Mouse (Mus musculus) small intestine, adult 2 months (tissue): ENCODE measurements at regions not wholly inside any gene's neighbourhood (a gene's known extent, or its start where the extent isn't known, plus 50 kb on each side); places are given as distances from the start of the nearest gene placed in this dataset.

Experiments used
- H3K27ac ChIP-seq: fragments of 200-500 bp; 2 replicates; pipeline ENCODE4 v1.5.1; 2012; ENCODE audit warnings: low read depth, low read length, control low read depth, inconsistent platforms; ENCODE audit not compliant: insufficient read depth
- H3K27me3 ChIP-seq: fragments of 200-500 bp; 2 replicates; pipeline ENCODE4 v1.6.1; 2012; ENCODE audit warnings: mild to moderate bottlenecking, moderate library complexity, low read length, inconsistent platforms; ENCODE audit not compliant: control insufficient read depth, insufficient read depth
- H3K36me3 ChIP-seq: fragments of 200-500 bp; 2 replicates; pipeline ENCODE4 v1.6.1; 2012; ENCODE audit warnings: mild to moderate bottlenecking, low read length, control low read depth, inconsistent platforms; ENCODE audit not compliant: control insufficient read depth, insufficient read depth
- H3K4me1 ChIP-seq: fragments of 200-500 bp; 2 replicates; pipeline ENCODE4 v1.6.1; 2012; ENCODE audit warnings: low read length, inconsistent platforms, mixed read lengths; ENCODE audit not compliant: control insufficient read depth, insufficient read depth, insufficient read length
- H3K4me3 ChIP-seq: fragments of 200-500 bp; 2 replicates; pipeline ENCODE4 v1.5.1; 2012; ENCODE audit warnings: low read depth, mild to moderate bottlenecking, control low read depth, inconsistent platforms, low read length, moderate library complexity
- CTCF ChIP-seq: fragments of 200-500 bp; IDR thresholded peaks from 2 replicates; pipeline ENCODE4 v1.5.1; 2012; ENCODE audit warnings: low read depth, mild to moderate bottlenecking, control low read depth, inconsistent platforms, low read length, moderate library complexity, mixed read lengths; ENCODE audit not compliant: insufficient replicate concordance, insufficient read length; ENCODE audit errors: extremely low read depth
- POLR2A ChIP-seq: fragments of 200-500 bp; IDR thresholded peaks from 2 replicates; pipeline ENCODE4 v1.6.1; 2012; ENCODE audit warnings: low read depth, mild to moderate bottlenecking, control low read depth, inconsistent platforms, low read length, moderate library complexity
- WGBS: fragments of 180-500 bp; shearing (Covaris S2); methylation state at CpG from one replicate; pipeline ENCODE4 v1.1.7; 2018; 5-methylcytosine and 5-hydroxymethylcytosine counted together

DNA sequence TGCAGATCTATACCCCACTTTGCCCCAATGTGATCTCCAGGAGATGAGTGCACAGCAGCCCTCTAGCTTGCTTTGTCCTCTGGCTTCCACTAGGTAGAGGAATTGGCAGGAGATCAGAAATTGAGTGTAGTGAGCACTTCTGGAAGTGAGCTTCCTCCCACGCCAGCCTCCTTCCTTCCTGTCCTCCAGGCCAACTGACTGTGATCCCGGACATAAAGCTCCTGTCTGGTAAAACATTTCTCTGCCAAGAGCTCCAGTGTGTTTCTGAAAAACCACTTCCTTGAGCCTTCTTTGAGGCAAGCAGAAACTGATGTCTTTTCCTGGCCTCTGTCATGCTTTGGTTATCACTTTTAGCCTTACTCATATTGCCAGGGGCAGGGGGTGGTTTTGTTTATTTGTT, 197.5 kb downstream of the Mreg start:
- WGBS, result 42% methylated on average over 2 of the region's 2 CpGs
- H3K36me3 ChIP-seq, result no peaks in the 10 kb centered on the region

GRCm38 (mm10) chr1:72013863-72014262, 198.2 kb downstream of the Mreg start:
- H3K27ac ChIP-seq, result no peak overlapping the region
- 0 out of 2 replicates have a peak, but pooled peaks cover 3% of the 10 kb centered on the region for H3K4me1 ChIP-seq
- no peaks in the 10 kb centered on the region for H3K27me3 ChIP-seq
- no peaks in the 10 kb centered on the region for H3K36me3 ChIP-seq
- no peak overlapping the region for H3K4me3 ChIP-seq
- WGBS, result 74% methylated on average over 7 of the region's 7 CpGs
- TF ChIP-seq CTCF (no peak), POLR2A (no peak)

More for the DNA sequence above, 197.5 kb downstream of the Mreg start:
- no peaks in the 10 kb centered on the region for H3K27me3 ChIP-seq
- H3K4me1 ChIP-seq, result 0 out of 2 replicates have a peak, but pooled peaks cover 3% of the 10 kb centered on the region
- TF ChIP-seq CTCF (no peak), POLR2A (no peak)
- H3K27ac ChIP-seq, result no peak overlapping the region
- no peak overlapping the region for H3K4me3 ChIP-seq

DNA sequence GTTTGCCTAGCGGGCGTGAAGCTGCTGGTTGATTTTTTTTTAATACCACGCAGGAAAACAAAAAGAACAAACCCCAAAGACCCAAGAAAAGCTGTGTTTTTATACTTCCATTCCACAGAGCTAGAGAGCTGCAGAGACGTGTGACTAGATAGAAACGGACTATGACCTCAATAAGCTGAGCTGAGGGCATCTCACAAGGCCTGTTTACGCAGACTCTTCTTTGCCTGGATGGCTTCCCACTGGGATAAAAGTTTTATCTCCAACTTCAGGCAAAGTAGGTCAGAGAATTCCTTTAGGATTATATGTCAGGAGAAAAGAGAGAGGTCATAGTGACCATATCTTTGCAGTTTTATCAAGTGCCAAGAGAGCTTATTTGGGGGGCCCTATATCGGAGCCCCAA, 199.4 kb downstream of the Mreg start:
- no peaks in the 10 kb centered on the region for H3K27me3 ChIP-seq
- 62% methylated on average over 7 of the region's 7 CpGs for WGBS
- no peak overlapping the region for H3K4me3 ChIP-seq
- no peak for TF ChIP-seq POLR2A
- no peak for TF ChIP-seq CTCF
- no peak overlapping the region for H3K27ac ChIP-seq
- H3K4me1 ChIP-seq, result 0 out of 2 replicates have a peak, but pooled peaks cover 3% of the 10 kb centered on the region
- H3K36me3 ChIP-seq, result no peaks in the 10 kb centered on the region

DNA sequence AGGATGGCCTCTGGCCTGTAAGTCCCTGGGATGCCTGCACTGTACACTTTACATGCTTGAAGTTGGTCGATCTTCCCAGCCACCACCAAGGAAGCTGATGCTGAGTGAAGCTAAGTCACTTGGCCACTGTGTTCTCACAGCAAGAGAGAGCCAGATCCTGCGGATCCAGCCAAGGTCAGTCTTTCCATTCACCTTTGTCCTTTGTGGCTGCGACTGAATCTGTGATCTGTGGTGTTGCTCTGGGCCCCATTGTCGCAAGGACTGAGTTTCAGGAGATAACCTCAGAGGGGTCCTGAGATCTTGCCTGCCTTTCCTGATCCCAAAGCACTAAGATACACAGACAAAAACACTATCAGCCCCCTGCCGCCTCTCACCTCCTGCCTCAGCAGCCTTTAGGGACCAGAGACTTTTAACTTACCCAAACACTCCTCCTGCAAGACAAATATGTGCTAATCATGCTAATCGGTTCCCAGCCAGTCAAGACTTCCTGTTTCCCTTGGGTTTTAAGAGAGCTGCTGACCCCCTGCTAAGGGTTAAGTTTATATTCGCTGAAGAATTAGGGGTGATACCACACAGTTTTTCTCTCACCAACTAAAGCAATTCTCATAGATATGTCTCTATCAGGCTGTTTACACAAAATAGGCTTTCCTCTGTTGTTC, 202.7 kb downstream of the Mreg start:
- WGBS, result 36% methylated on average over 7 of the region's 7 CpGs

DNA sequence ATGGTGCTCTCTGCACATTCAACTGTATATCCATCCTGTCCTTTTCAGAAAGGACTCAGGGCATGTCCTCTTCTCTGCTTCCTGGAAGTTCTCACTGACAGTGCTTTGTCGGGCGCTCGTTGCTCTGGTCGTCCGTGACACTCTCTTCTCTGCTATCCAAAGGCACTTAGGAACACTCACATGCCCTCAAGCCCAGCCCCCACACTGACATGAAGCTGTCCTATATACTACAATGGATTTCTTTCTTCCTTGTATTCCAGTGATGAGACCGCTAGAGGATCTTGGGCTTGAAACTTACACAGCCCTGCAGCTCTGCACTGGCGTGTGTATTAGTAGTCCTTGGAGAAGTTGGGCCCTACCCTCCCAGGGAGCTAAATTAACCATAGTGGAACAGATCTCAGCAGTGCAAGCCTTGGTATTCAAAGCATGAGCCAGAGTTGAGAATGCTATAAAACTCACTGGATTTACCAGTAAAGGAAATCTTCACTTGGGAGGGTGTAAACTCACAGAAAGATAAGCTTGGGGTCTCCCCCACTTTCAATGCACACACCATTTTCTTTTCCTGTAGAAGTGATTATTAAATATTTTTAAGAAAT, 205.3 kb downstream of the Mreg start:
- Histone ChIP-seq H3K36me3 (no peaks in the 10 kb centered on the region), H3K27me3 (no peaks in the 10 kb centered on the region), H3K4me3 (no peak overlapping the region), H3K4me1 (no peaks in the 10 kb centered on the region), H3K27ac (no peak overlapping the region)
- 79% methylated on average over 7 of the region's 7 CpGs for WGBS
- TF ChIP-seq CTCF (no peak), POLR2A (no peak)

More for the DNA sequence above, 202.7 kb downstream of the Mreg start:
- H3K4me3 ChIP-seq, result no peak overlapping the region
- H3K27ac ChIP-seq, result no peak overlapping the region
- 0 out of 2 replicates have a peak, but pooled peaks cover 2% of the 10 kb centered on the region for H3K4me1 ChIP-seq
- H3K36me3 ChIP-seq, result no peaks in the 10 kb centered on the region
- TF ChIP-seq CTCF, result no peak
- no peak for TF ChIP-seq POLR2A
- no peaks in the 10 kb centered on the region for H3K27me3 ChIP-seq

- TF ChIP-seq CTCF (no peak), POLR2A (no peak)
- Histone ChIP-seq H3K4me3 (no peak overlapping the region), H3K4me1 (no peaks in the 10 kb centered on the region), H3K36me3 (no peaks in the 10 kb centered on the region), H3K27me3 (no peaks in the 10 kb centered on the region), H3K27ac (no peak overlapping the region)
- WGBS, result 79% methylated on average over 8 of the region's 8 CpGs
These were observed 206.2 kb downstream of the Mreg start for GRCm38 (mm10) chr1:72005956-72006355.

GRCm38 (mm10) chr1:72005550-72005949, 206.6 kb downstream of the Mreg start:
- H3K36me3 ChIP-seq, result no peaks in the 10 kb centered on the region
- H3K27ac ChIP-seq, result no peak overlapping the region
- no peaks in the 10 kb centered on the region for H3K4me1 ChIP-seq
- no peak overlapping the region for H3K4me3 ChIP-seq
- TF ChIP-seq POLR2A (no peak), CTCF (no peak)
- 87% methylated on average over 7 of the region's 7 CpGs for WGBS
- no peaks in the 10 kb centered on the region for H3K27me3 ChIP-seq
